8 mouse cellular contexts compared by ENCODE assay signal in genomic region chr7:127363475-127363921, GRCm38 (mm10). TPM values are rescaled to one million over a fixed set of nuclear protein-coding genes. Genes with fewer than 3 reads are reported as not detected.
DNase-seq lines count a peak whose midpoint lies in the region; ATAC-seq lines count a peak whose summit lies in the region.

No protein-coding gene starts in this region.

- peak; percentile 33 for DNase-seq in ovary, postnatal 36 days (ENCODE audit: low spot score)
- DNase-seq in ovary, postnatal 14 days (ENCODE audit: low spot score), result no peak
- peak; percentile 56 for DNase-seq in embryo, embryonic 11 days
- peak; percentile 17 for DNase-seq in liver
- peak; percentile 70 for DNase-seq in neural tube, embryonic 10.5 days (ENCODE audit: extremely low spot score, low spot score)
- DNase-seq in T-cell, adult 2 months (ENCODE audit: low spot score), result no peak

- H3K9ac ChIP-seq in hindbrain, embryonic 15.5 days, result peak overlapping the region; percentile 46

- H3K4me2 ChIP-seq in hindbrain, embryonic 15.5 days, result peak overlapping the region; percentile 72

- 2% methylated on average over 24 of the region's 24 CpGs for WGBS in hindbrain, embryonic 15.5 days

- H3K27ac ChIP-seq in hindbrain, embryonic 15.5 days (replicated peaks), result peak overlapping the region; percentile 61

- H3K36me3 ChIP-seq in hindbrain, embryonic 15.5 days, result no peaks in the 10 kb centered on the region

- H3K4me3 ChIP-seq in hindbrain, embryonic 15.5 days, result peak overlapping the region; percentile 38

- H3K9me3 ChIP-seq in hindbrain, embryonic 15.5 days, result no peaks in the 10 kb centered on the region

- peaks cover 4% of the 10 kb centered on the region; the same call in 1 of the 2 replicates for H3K27me3 ChIP-seq in hindbrain, embryonic 15.5 days

- peak; percentile 74 for ATAC-seq in hindbrain, embryonic 15.5 days (ENCODE audit: low FRiP score, low read depth)
- ATAC-seq in CD4-positive, CD25-positive, alpha-beta regulatory T cell, adult 4 months, result no peak

- peaks cover 14% of the 10 kb centered on the region for H3K4me1 ChIP-seq in hindbrain, embryonic 15.5 days (replicated peaks)

RNA-seq across cellular contexts. Expression of gene Zfp747, which starts 12.4 kb away (rescaled TPM):
- polyA plus RNA-seq in hindbrain, embryonic 15.5 days (2015; fragmentation: Nextera tagmentation; extraction: Ambion mirVana), result 8.4 and 8.8 TPM in 2 replicates
- 10 to 100 TPM; 12.7 to 17.6 TPM for polyA plus RNA-seq in CD4-positive, CD25-positive, alpha-beta regulatory T cell, adult 4 months (2017; shearing (Covaris generic))

RNA-seq across cellular contexts. Expression of gene Zfp768, which starts 18.1 kb away (rescaled TPM):
- polyA plus RNA-seq in hindbrain, embryonic 15.5 days (2015; fragmentation: Nextera tagmentation; extraction: Ambion mirVana), result 17.7 and 20.4 TPM in 2 replicates
- not detected for polyA plus RNA-seq in CD4-positive, CD25-positive, alpha-beta regulatory T cell, adult 4 months (2017; shearing (Covaris generic))

RNA-seq across cellular contexts. Expression of gene 9130019O22Rik, which starts 23.5 kb away (rescaled TPM):
- polyA plus RNA-seq in hindbrain, embryonic 15.5 days (2015; fragmentation: Nextera tagmentation; extraction: Ambion mirVana), result 3.9 and 5.1 TPM in 2 replicates
- 1 to 10 TPM; 7.3 to 9.9 TPM for polyA plus RNA-seq in CD4-positive, CD25-positive, alpha-beta regulatory T cell, adult 4 months (2017; shearing (Covaris generic))

RNA-seq across cellular contexts. Expression of gene E430018J23Rik, which starts 29.9 kb away (rescaled TPM):
- polyA plus RNA-seq in hindbrain, embryonic 15.5 days (2015; fragmentation: Nextera tagmentation; extraction: Ambion mirVana), result 5.6 and 6.4 TPM in 2 replicates
- polyA plus RNA-seq in CD4-positive, CD25-positive, alpha-beta regulatory T cell, adult 4 months (2017; shearing (Covaris generic)), result 1 to 10 TPM; 3.2 to 5.5 TPM

RNA-seq across cellular contexts. Expression of gene Zfp764, which starts 43.1 kb away (rescaled TPM):
- 4.8 and 4.9 TPM in 2 replicates for polyA plus RNA-seq in hindbrain, embryonic 15.5 days (2015; fragmentation: Nextera tagmentation; extraction: Ambion mirVana)
- polyA plus RNA-seq in CD4-positive, CD25-positive, alpha-beta regulatory T cell, adult 4 months (2017; shearing (Covaris generic)), result 1 to 10 TPM; 6.0 to 9.1 TPM

Comparison
In these comparisons a context has a peak if more than half of its experiments do, and no peak if none do; other contexts are left out.
1. DNase-seq: peak in ovary, postnatal 36 days (single experiment), embryo, embryonic 11 days (single experiment), liver (single experiment) and neural tube, embryonic 10.5 days (single experiment); none in ovary, postnatal 14 days (single experiment) and T-cell, adult 2 months (single experiment).
2. RNA of gene Zfp768, which starts 18.1 kb away (polyA plus RNA-seq): 17.7 to 20.4 TPM in hindbrain, embryonic 15.5 days; not detected in CD4-positive, CD25-positive, alpha-beta regulatory T cell, adult 4 months; every median in the first group is over 10 times any median in the second.